23 mouse cellular contexts compared by ENCODE assay signal in genomic region chr2:71483046-71483716, GRCm38 (mm10). TPM values are rescaled to one million over a fixed set of nuclear protein-coding genes. Genes with fewer than 3 reads are reported as not detected.
DNase-seq lines count a peak whose midpoint lies in the region; ATAC-seq and TF ChIP-seq lines count a peak whose summit lies in the region.
"Had no signal": no experiment of that assay in that cellular context is flagged by ENCODE, and none has a peak within 500 bp of the region (broad histone marks: within the 10 kb centered on the region; RNA-seq: fewer than 3 reads in every experiment).

No protein-coding gene starts in this region.

- H3K27ac ChIP-seq in forebrain, embryonic 14.5 days (ENCODE audit: low read depth, low read length) = no peak overlapping the region
- no peak overlapping the region for H3K27ac ChIP-seq in forebrain, postnatal 0 days (ENCODE audit: low read depth, low read length)
- peak overlapping the region; percentile 56 for H3K27ac ChIP-seq in embryonic facial prominence, embryonic 12.5 days
- H3K27ac ChIP-seq in liver, postnatal 0 days (ENCODE audit: low read depth) = no peak overlapping the region
- H3K27ac ChIP-seq: limb, embryonic 13.5 days; midbrain, embryonic 12.5 days; neural tube, embryonic 13.5 days had no signal

- peak; percentile 47 for DNase-seq in forebrain, embryonic 14.5 days (ENCODE audit: low spot score)
- DNase-seq in forebrain, postnatal 0 days = no peak
- peak; percentile 27 for DNase-seq in layer of hippocampus, adult 9-11 months
- no peak for DNase-seq in layer of hippocampus, adult 9-10 months (ENCODE audit: low spot score)
- DNase-seq in liver, postnatal 0 days = no peak
- DNase-seq in right cerebral cortex, adult 2 months (ENCODE audit: low spot score in 2 of 2) = no peak
- DNase-seq: adrenal gland, postnatal 25 days; cerebellum, adult 8-10 months; cerebellum, postnatal 25 days; gastrocnemius, postnatal 10 days; kidney, adult 8-10 months; kidney, postnatal 10 days; lung, postnatal 36 days; right cerebral cortex, postnatal 14 days had no signal

- H3K4me2 ChIP-seq in forebrain, embryonic 14.5 days (ENCODE audit: low read length) = no peak overlapping the region
- H3K4me2 ChIP-seq in forebrain, postnatal 0 days (ENCODE audit: low read depth) = no peak overlapping the region
- no peak overlapping the region for H3K4me2 ChIP-seq in embryonic facial prominence, embryonic 12.5 days (replicated peaks)
- no peak overlapping the region for H3K4me2 ChIP-seq in liver, postnatal 0 days (ENCODE audit: low read depth, low read length)
- H3K4me2 ChIP-seq: limb, embryonic 13.5 days; liver, embryonic 11.5 days; midbrain, embryonic 12.5 days; neural tube, embryonic 13.5 days had no signal

- H3K4me1 ChIP-seq in forebrain, embryonic 14.5 days (ENCODE audit: control insufficient read depth, insufficient read depth, low read length) = peaks cover 8% of the 10 kb centered on the region
- H3K4me1 ChIP-seq in forebrain, postnatal 0 days (ENCODE audit: insufficient read depth) = 0 out of 2 replicates have a peak, but pooled peaks cover 3% of the 10 kb centered on the region
- peaks cover 25% of the 10 kb centered on the region for H3K4me1 ChIP-seq in embryonic facial prominence, embryonic 12.5 days
- H3K4me1 ChIP-seq in liver, postnatal 0 days (ENCODE audit: insufficient read depth) = no peaks in the 10 kb centered on the region

- WGBS in forebrain, embryonic 14.5 days = 51% methylated on average over 10 of the region's 10 CpGs
- WGBS in forebrain, postnatal 0 days = 51% methylated on average over 10 of the region's 10 CpGs
- WGBS in embryonic facial prominence, embryonic 12.5 days = 40% methylated on average over 10 of the region's 10 CpGs
- WGBS in liver, postnatal 0 days (ENCODE audit: insufficient replicate concordance) = 79% methylated on average over 10 of the region's 10 CpGs

- no peaks in the 10 kb centered on the region for H3K27me3 ChIP-seq in forebrain, embryonic 14.5 days (replicated peaks; ENCODE audit: control insufficient read depth, insufficient read depth, low read length)
- H3K27me3 ChIP-seq in forebrain, postnatal 0 days (ENCODE audit: insufficient read depth, low read length) = no peaks in the 10 kb centered on the region
- H3K27me3 ChIP-seq in embryonic facial prominence, embryonic 12.5 days = no peaks in the 10 kb centered on the region
- H3K27me3 ChIP-seq in liver, postnatal 0 days (ENCODE audit: insufficient read depth, low read length) = no peaks in the 10 kb centered on the region
- H3K27me3 ChIP-seq: limb, embryonic 13.5 days; midbrain, embryonic 12.5 days; neural tube, embryonic 13.5 days had no signal

- H3K9me3 ChIP-seq in forebrain, embryonic 14.5 days (replicated peaks; ENCODE audit: control insufficient read depth, low read length) = no peaks in the 10 kb centered on the region
- no peaks in the 10 kb centered on the region for H3K9me3 ChIP-seq in forebrain, postnatal 0 days (ENCODE audit: low read length)
- H3K9me3 ChIP-seq in embryonic facial prominence, embryonic 12.5 days = no peaks in the 10 kb centered on the region
- no peaks in the 10 kb centered on the region for H3K9me3 ChIP-seq in liver, postnatal 0 days (ENCODE audit: low read length)
- H3K9me3 ChIP-seq: limb, embryonic 13.5 days; midbrain, embryonic 12.5 days; neural tube, embryonic 13.5 days had no signal

- no peak for TF ChIP-seq CTCF in forebrain, postnatal 0 days (IDR thresholded peaks at IDR 0.05; ENCODE audit: low read depth)
- no peak for TF ChIP-seq CTCF in liver, postnatal 0 days (IDR thresholded peaks at IDR 0.05; ENCODE audit: low read depth)

- H3K36me3 ChIP-seq in forebrain, embryonic 14.5 days (ENCODE audit: control insufficient read depth, insufficient read depth, low read length) = no peaks in the 10 kb centered on the region
- H3K36me3 ChIP-seq in forebrain, postnatal 0 days (ENCODE audit: insufficient read depth) = no peaks in the 10 kb centered on the region
- no peaks in the 10 kb centered on the region for H3K36me3 ChIP-seq in embryonic facial prominence, embryonic 12.5 days
- H3K36me3 ChIP-seq in liver, postnatal 0 days (replicated peaks; ENCODE audit: insufficient read depth, low read length) = no peaks in the 10 kb centered on the region
- H3K36me3 ChIP-seq: limb, embryonic 13.5 days; midbrain, embryonic 12.5 days; neural tube, embryonic 13.5 days had no signal

- ATAC-seq in forebrain, embryonic 14.5 days = no peak
- no peak for ATAC-seq in forebrain, postnatal 0 days
- ATAC-seq in embryonic facial prominence, embryonic 12.5 days (ENCODE audit: insufficient number of reproducible peaks, insufficient read depth, low FRiP score, low TSS enrichment) = no peak
- ATAC-seq in liver, postnatal 0 days = no peak
- ATAC-seq: intestine, embryonic 16.5 days had no signal

- no peak overlapping the region for H3K9ac ChIP-seq in forebrain, embryonic 14.5 days (ENCODE audit: low read length)
- no peak overlapping the region for H3K9ac ChIP-seq in forebrain, postnatal 0 days
- no peak overlapping the region for H3K9ac ChIP-seq in embryonic facial prominence, embryonic 12.5 days
- H3K9ac ChIP-seq in liver, postnatal 0 days (replicated peaks) = no peak overlapping the region
- H3K9ac ChIP-seq: limb, embryonic 13.5 days; midbrain, embryonic 12.5 days; neural tube, embryonic 13.5 days had no signal

- no peak overlapping the region for H3K4me3 ChIP-seq in forebrain, embryonic 14.5 days (ENCODE audit: low read depth, low read length)
- no peak overlapping the region for H3K4me3 ChIP-seq in forebrain, postnatal 0 days (ENCODE audit: low read depth, low read length)
- H3K4me3 ChIP-seq in embryonic facial prominence, embryonic 12.5 days = no peak overlapping the region
- H3K4me3 ChIP-seq in liver, postnatal 0 days (ENCODE audit: low read depth, low read length) = no peak overlapping the region
- H3K4me3 ChIP-seq: limb, embryonic 13.5 days; midbrain, embryonic 12.5 days; neural tube, embryonic 13.5 days had no signal

- no peak for TF ChIP-seq EP300 in liver, postnatal 0 days (IDR thresholded peaks at IDR 0.05; ENCODE audit: low read depth)

RNA-seq across cellular contexts. Expression of gene Metap1d, which starts 30.1 kb away (rescaled TPM):
- polyA plus RNA-seq in forebrain, embryonic 14.5 days (2014; fragmentation: Nextera tagmentation; extraction: Ambion mirVana) = 39.9 and 43.3 TPM in 2 replicates
- 16.6 and 19.4 TPM in 2 replicates for total RNA-seq in forebrain, postnatal 0 days (2014; rRNA removed)
- polyA plus RNA-seq in forebrain, postnatal 0 days (2015; fragmentation: Nextera tagmentation; extraction: Ambion mirVana) = 23.1 and 25.3 TPM in 2 replicates
- 46.8 and 48.7 TPM in 2 replicates for polyA plus RNA-seq in embryonic facial prominence, embryonic 12.5 days (2016; fragmentation: Nextera tagmentation; extraction: Ambion mirVana)
- 21.1 and 21.7 TPM in 2 replicates for polyA plus RNA-seq in liver, postnatal 0 days (2015; fragmentation: Nextera tagmentation; extraction: Ambion mirVana)

RNA-seq across cellular contexts. Expression of gene Dlx1, which starts 44.7 kb away (rescaled TPM):
- polyA plus RNA-seq in forebrain, embryonic 14.5 days (2014; fragmentation: Nextera tagmentation; extraction: Ambion mirVana) = 155 and 176 TPM in 2 replicates
- total RNA-seq in forebrain, postnatal 0 days (2014; rRNA removed) = 73.5 and 80.2 TPM in 2 replicates
- polyA plus RNA-seq in forebrain, postnatal 0 days (2015; fragmentation: Nextera tagmentation; extraction: Ambion mirVana) = 105 and 139 TPM in 2 replicates
- 65.4 and 87.0 TPM in 2 replicates for polyA plus RNA-seq in embryonic facial prominence, embryonic 12.5 days (2016; fragmentation: Nextera tagmentation; extraction: Ambion mirVana)
- 0.06 and 0.09 TPM in 2 replicates for polyA plus RNA-seq in liver, postnatal 0 days (2015; fragmentation: Nextera tagmentation; extraction: Ambion mirVana)
- total RNA-seq: megakaryocyte, adult 5-6 weeks had no signal
- polyA plus RNA-seq: gonadal fat pad, adult 2 months; heart, embryonic 14.5 days had no signal

Comparison
In these comparisons a context has a peak if more than half of its experiments do, and no peak if none do; other contexts are left out.
1. DNase-seq: peak in forebrain, embryonic 14.5 days (single experiment) and layer of hippocampus, adult 9-11 months (single experiment); none in forebrain, postnatal 0 days (single experiment), layer of hippocampus, adult 9-10 months (single experiment), liver, postnatal 0 days (single experiment) and right cerebral cortex, adult 2 months (0 of 2).
2. RNA of gene Dlx1, which starts 44.7 kb away (polyA plus RNA-seq): 155 to 176 TPM in forebrain, embryonic 14.5 days, 105 to 139 TPM in forebrain, postnatal 0 days and 65.4 to 87.0 TPM in embryonic facial prominence, embryonic 12.5 days; 0.06 to 0.09 TPM in liver, postnatal 0 days; every median in the first group is over 10 times any median in the second.